Mouse (Mus musculus): ENCODE measurements around the gene Dnah5.
A peak's percentile ranks its signal among the peaks of the same experiment; 100 is the strongest.

The Dnah5 gene

GRCm38 (mm10) chr15:28313451-28313850, 109.9 kb downstream of the Dnah5 start:
- Histone ChIP-seq H3K27me3 (ENCODE audit: insufficient read depth, low read length) (0 out of 2 replicates have a peak, but pooled peaks cover 9% of the 10 kb centered on the region), H3K4me1 (replicated peaks; ENCODE audit: low read depth, low read length) (no peaks in the 10 kb centered on the region), H3K9me3 (ENCODE audit: low read length) (0 out of 2 replicates have a peak, but pooled peaks cover 3% of the 10 kb centered on the region), H3K36me3 (ENCODE audit: insufficient read depth, low read length) (no peaks in the 10 kb centered on the region), H3K4me3 (replicated peaks; ENCODE audit: low read length) (no peak overlapping the region)
- TF ChIP-seq POU5F1 (IDR thresholded peaks at IDR 0.05; ENCODE audit: borderline replicate concordance, low read length), result no peak
- TF ChIP-seq NANOG (IDR thresholded peaks at IDR 0.05; ENCODE audit: borderline replicate concordance, low read length), result no peak
- TF ChIP-seq CTCF (conservative IDR thresholded peaks at IDR 0.05; ENCODE audit: low read length), result no peak

GRCm38 (mm10) chr15:28315812-28316528, 112.4 kb downstream of the Dnah5 start:
- Histone ChIP-seq H3K9me3 (ENCODE audit: low read length) (no peaks in the 10 kb centered on the region), H3K27me3 (ENCODE audit: insufficient read depth, low read length) (0 out of 2 replicates have a peak, but pooled peaks cover 9% of the 10 kb centered on the region), H3K4me3 (replicated peaks; ENCODE audit: low read length) (no peak overlapping the region), H3K36me3 (ENCODE audit: insufficient read depth, low read length) (no peaks in the 10 kb centered on the region), H3K4me1 (replicated peaks; ENCODE audit: low read depth, low read length) (no peaks in the 10 kb centered on the region)
- TF ChIP-seq POU5F1 (IDR thresholded peaks at IDR 0.05; ENCODE audit: borderline replicate concordance, low read length) (no peak), CTCF (conservative IDR thresholded peaks at IDR 0.05; ENCODE audit: low read length) (peak; percentile 93)

GRCm38 (mm10) chr15:28322533-28322932, 119.0 kb downstream of the Dnah5 start:
- no peaks in the 10 kb centered on the region for H3K36me3 ChIP-seq (ENCODE audit: insufficient read depth, low read length)
- TF ChIP-seq POU5F1 (IDR thresholded peaks at IDR 0.05; ENCODE audit: borderline replicate concordance, low read length) (no peak), NANOG (IDR thresholded peaks at IDR 0.05; ENCODE audit: borderline replicate concordance, low read length) (no peak), CTCF (conservative IDR thresholded peaks at IDR 0.05; ENCODE audit: low read length) (no peak)
- no peaks in the 10 kb centered on the region for H3K4me1 ChIP-seq (replicated peaks; ENCODE audit: low read depth, low read length)
- H3K9me3 ChIP-seq (ENCODE audit: low read length), result no peaks in the 10 kb centered on the region
- 0 out of 2 replicates have a peak, but pooled peaks cover 2% of the 10 kb centered on the region for H3K27me3 ChIP-seq (ENCODE audit: insufficient read depth, low read length)
- H3K4me3 ChIP-seq (replicated peaks; ENCODE audit: low read length), result no peak overlapping the region

GRCm38 (mm10) chr15:28326985-28327384, 123.4 kb downstream of the Dnah5 start:
- Histone ChIP-seq H3K36me3 (ENCODE audit: insufficient read depth, low read length) (no peaks in the 10 kb centered on the region), H3K27me3 (ENCODE audit: insufficient read depth, low read length) (no peaks in the 10 kb centered on the region), H3K9me3 (ENCODE audit: low read length) (no peaks in the 10 kb centered on the region), H3K4me3 (replicated peaks; ENCODE audit: low read length) (no peak overlapping the region), H3K4me1 (replicated peaks; ENCODE audit: low read depth, low read length) (no peaks in the 10 kb centered on the region)
- TF ChIP-seq CTCF (conservative IDR thresholded peaks at IDR 0.05; ENCODE audit: low read length) (no peak), NANOG (IDR thresholded peaks at IDR 0.05; ENCODE audit: borderline replicate concordance, low read length) (no peak), POU5F1 (IDR thresholded peaks at IDR 0.05; ENCODE audit: borderline replicate concordance, low read length) (no peak)

- H3K4me3 ChIP-seq (replicated peaks; ENCODE audit: low read length), result no peak overlapping the region
Measured at GRCm38 (mm10) chr15:28327441-28327840, 123.9 kb downstream of the Dnah5 start.

GRCm38 (mm10) chr15:28341151-28341550, 137.6 kb downstream of the Dnah5 start:
- no peaks in the 10 kb centered on the region for H3K9me3 ChIP-seq (ENCODE audit: low read length)
- H3K4me1 ChIP-seq (replicated peaks; ENCODE audit: low read depth, low read length), result 0 out of 2 replicates have a peak, but pooled peaks cover 5% of the 10 kb centered on the region
- H3K27me3 ChIP-seq (ENCODE audit: insufficient read depth, low read length), result no peaks in the 10 kb centered on the region
- TF ChIP-seq POU5F1 (IDR thresholded peaks at IDR 0.05; ENCODE audit: borderline replicate concordance, low read length) (no peak), NANOG (IDR thresholded peaks at IDR 0.05; ENCODE audit: borderline replicate concordance, low read length) (peak; percentile 75; the same call in 1 of the 2 replicates), CTCF (conservative IDR thresholded peaks at IDR 0.05; ENCODE audit: low read length) (no peak)
- H3K4me3 ChIP-seq (replicated peaks; ENCODE audit: low read length), result no peak overlapping the region
- H3K36me3 ChIP-seq (ENCODE audit: insufficient read depth, low read length), result no peaks in the 10 kb centered on the region

More at GRCm38 (mm10) chr15:28327441-28327840, 123.9 kb downstream of the Dnah5 start:
- Histone ChIP-seq H3K27me3 (ENCODE audit: insufficient read depth, low read length) (no peaks in the 10 kb centered on the region), H3K36me3 (ENCODE audit: insufficient read depth, low read length) (no peaks in the 10 kb centered on the region), H3K4me1 (replicated peaks; ENCODE audit: low read depth, low read length) (no peaks in the 10 kb centered on the region), H3K9me3 (ENCODE audit: low read length) (no peaks in the 10 kb centered on the region)
- TF ChIP-seq CTCF (conservative IDR thresholded peaks at IDR 0.05; ENCODE audit: low read length), result no peak
- TF ChIP-seq NANOG (IDR thresholded peaks at IDR 0.05; ENCODE audit: borderline replicate concordance, low read length), result no peak
- no peak for TF ChIP-seq POU5F1 (IDR thresholded peaks at IDR 0.05; ENCODE audit: borderline replicate concordance, low read length)

GRCm38 (mm10) chr15:28367561-28367960, 164.0 kb downstream of the Dnah5 start:
- Histone ChIP-seq H3K27me3 (ENCODE audit: insufficient read depth, low read length) (no peaks in the 10 kb centered on the region), H3K4me3 (replicated peaks; ENCODE audit: low read length) (no peak overlapping the region), H3K36me3 (ENCODE audit: insufficient read depth, low read length) (no peaks in the 10 kb centered on the region), H3K9me3 (ENCODE audit: low read length) (no peaks in the 10 kb centered on the region), H3K4me1 (replicated peaks; ENCODE audit: low read depth, low read length) (no peaks in the 10 kb centered on the region)
- TF ChIP-seq CTCF (conservative IDR thresholded peaks at IDR 0.05; ENCODE audit: low read length) (no peak), NANOG (IDR thresholded peaks at IDR 0.05; ENCODE audit: borderline replicate concordance, low read length) (no peak), POU5F1 (IDR thresholded peaks at IDR 0.05; ENCODE audit: borderline replicate concordance, low read length) (no peak)

- no peak overlapping the region for H3K4me3 ChIP-seq (replicated peaks; ENCODE audit: low read length)
- no peaks in the 10 kb centered on the region for H3K27me3 ChIP-seq (ENCODE audit: insufficient read depth, low read length)
- H3K4me1 ChIP-seq (replicated peaks; ENCODE audit: low read depth, low read length), result no peaks in the 10 kb centered on the region
- no peaks in the 10 kb centered on the region for H3K9me3 ChIP-seq (ENCODE audit: low read length)
- no peaks in the 10 kb centered on the region for H3K36me3 ChIP-seq (ENCODE audit: insufficient read depth, low read length)
- TF ChIP-seq POU5F1 (IDR thresholded peaks at IDR 0.05; ENCODE audit: borderline replicate concordance, low read length), result no peak
- no peak for TF ChIP-seq NANOG (IDR thresholded peaks at IDR 0.05; ENCODE audit: borderline replicate concordance, low read length)
- no peak for TF ChIP-seq CTCF (conservative IDR thresholded peaks at IDR 0.05; ENCODE audit: low read length)
Measured at GRCm38 (mm10) chr15:28370431-28370830, 166.9 kb downstream of the Dnah5 start.
